Mouse (Mus musculus): ENCODE results near the gene Epha2.
A peak's percentile ranks its signal among the peaks of the same experiment; 100 is the strongest.

Gene Epha2

DNA sequence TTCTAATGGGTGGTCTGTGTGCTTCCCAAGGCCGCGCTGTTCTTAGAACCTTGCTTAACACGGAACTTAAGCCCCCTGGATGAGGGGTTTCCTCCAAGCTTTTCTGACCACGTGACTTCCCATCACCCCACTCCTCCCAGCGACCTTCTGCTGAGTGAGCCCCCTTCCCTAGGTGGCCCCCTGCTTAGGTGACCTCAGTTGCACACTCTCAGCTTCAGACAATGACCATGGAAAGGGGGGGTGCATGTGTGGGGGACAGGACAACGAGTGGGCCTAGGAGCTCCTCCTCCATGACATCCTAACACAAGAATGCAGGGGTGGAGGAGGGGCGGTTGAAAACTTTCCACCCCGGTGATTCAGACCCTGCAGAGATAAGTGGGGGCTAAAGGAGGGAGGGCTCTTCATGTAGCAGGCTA is 9.2 kb downstream of the Epha2 start:
- peaks cover 99% of the 10 kb centered on the region for H3K4me1 ChIP-seq (replicated peaks; ENCODE audit: low read depth, low read length)
- H3K27me3 ChIP-seq (ENCODE audit: insufficient read depth, low read length) = no peaks in the 10 kb centered on the region
- peaks cover 98% of the 10 kb centered on the region for H3K36me3 ChIP-seq (ENCODE audit: insufficient read depth, low read length)
- H3K9me3 ChIP-seq (ENCODE audit: low read length) = no peaks in the 10 kb centered on the region
- peak overlapping the region; percentile 46 for H3K4me3 ChIP-seq (replicated peaks; ENCODE audit: low read length)
- no peak for TF ChIP-seq CTCF (conservative IDR thresholded peaks at IDR 0.05; ENCODE audit: low read length)
- TF ChIP-seq POU5F1 (IDR thresholded peaks at IDR 0.05; ENCODE audit: borderline replicate concordance, low read length) = no peak
- no peak for TF ChIP-seq NANOG (IDR thresholded peaks at IDR 0.05; ENCODE audit: borderline replicate concordance, low read length)

DNA sequence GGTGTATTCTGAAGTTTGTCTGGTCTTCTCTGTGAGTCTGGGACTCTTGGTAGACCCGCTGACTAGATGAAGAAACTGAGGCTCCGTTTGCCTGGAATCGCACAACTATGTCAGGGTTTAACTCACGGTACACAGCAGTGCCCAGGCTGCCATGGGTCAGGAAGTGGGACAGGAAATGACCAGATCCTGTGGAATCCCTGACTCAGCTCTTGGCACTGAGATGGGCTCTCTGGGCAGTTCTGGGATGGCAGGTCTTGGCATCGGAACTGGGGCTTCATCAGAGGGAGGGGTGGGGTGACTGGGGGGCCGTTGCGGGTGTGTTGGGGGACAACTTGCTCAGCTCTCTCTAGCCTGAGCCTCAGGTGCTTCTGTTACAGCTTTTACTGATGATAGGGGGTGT is 10.0 kb downstream of the Epha2 start:
- Histone ChIP-seq H3K4me1 (replicated peaks; ENCODE audit: low read depth, low read length) (peaks cover 99% of the 10 kb centered on the region), H3K9me3 (ENCODE audit: low read length) (no peaks in the 10 kb centered on the region), H3K4me3 (replicated peaks; ENCODE audit: low read length) (peak overlapping the region; percentile 66), H3K27me3 (ENCODE audit: insufficient read depth, low read length) (no peaks in the 10 kb centered on the region), H3K36me3 (ENCODE audit: insufficient read depth, low read length) (peaks cover 98% of the 10 kb centered on the region)
- no peak for TF ChIP-seq NANOG (IDR thresholded peaks at IDR 0.05; ENCODE audit: borderline replicate concordance, low read length)
- TF ChIP-seq POU5F1 (IDR thresholded peaks at IDR 0.05; ENCODE audit: borderline replicate concordance, low read length) = no peak
- no peak for TF ChIP-seq CTCF (conservative IDR thresholded peaks at IDR 0.05; ENCODE audit: low read length)

DNA sequence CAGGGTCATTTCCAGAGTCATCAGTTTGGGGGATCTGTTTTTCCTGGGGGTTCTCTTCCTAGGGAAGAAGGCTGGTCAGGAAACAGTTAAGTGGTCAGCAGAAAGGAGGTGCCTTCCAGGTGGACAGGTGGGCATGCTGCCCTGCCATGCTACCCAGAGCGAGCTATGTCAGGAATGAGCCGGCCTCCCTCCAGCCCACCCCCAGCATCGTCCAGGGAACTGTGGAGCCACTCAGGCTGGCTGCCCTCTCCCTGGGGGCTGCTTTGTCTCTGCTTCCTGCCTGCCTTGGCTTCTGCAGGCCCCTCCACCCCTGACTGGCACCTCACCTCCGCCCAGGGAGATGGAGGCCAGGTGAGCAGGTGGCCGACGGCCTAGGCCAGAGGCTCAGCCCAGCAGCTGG is 10.5 kb downstream of the Epha2 start:
- Histone ChIP-seq H3K27me3 (ENCODE audit: insufficient read depth, low read length) (no peaks in the 10 kb centered on the region), H3K4me1 (replicated peaks; ENCODE audit: low read depth, low read length) (peaks cover 99% of the 10 kb centered on the region), H3K9me3 (ENCODE audit: low read length) (no peaks in the 10 kb centered on the region), H3K36me3 (ENCODE audit: insufficient read depth, low read length) (peaks cover 98% of the 10 kb centered on the region), H3K4me3 (replicated peaks; ENCODE audit: low read length) (peak overlapping the region; percentile 66)
- no peak for TF ChIP-seq NANOG (IDR thresholded peaks at IDR 0.05; ENCODE audit: borderline replicate concordance, low read length)
- TF ChIP-seq CTCF (conservative IDR thresholded peaks at IDR 0.05; ENCODE audit: low read length) = no peak
- TF ChIP-seq POU5F1 (IDR thresholded peaks at IDR 0.05; ENCODE audit: borderline replicate concordance, low read length) = no peak

DNA sequence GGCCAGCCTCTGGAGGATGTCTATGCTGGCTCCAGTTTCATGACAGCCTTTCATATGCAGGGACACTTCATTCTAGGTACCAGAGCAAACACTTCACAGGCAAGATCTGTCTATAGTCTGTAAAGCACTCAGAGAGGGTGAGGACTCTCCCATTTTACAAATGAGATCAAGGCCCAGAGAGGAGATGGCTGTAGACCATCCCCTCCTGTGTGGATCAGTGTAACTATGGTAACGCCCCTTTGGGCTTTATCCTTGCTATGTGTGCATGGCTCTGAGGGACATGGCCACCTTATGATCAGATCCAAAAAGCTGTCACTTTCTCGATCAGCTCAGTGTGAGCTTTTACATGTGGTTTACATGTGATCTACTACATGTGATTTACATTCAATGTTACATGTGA is 10.9 kb downstream of the Epha2 start:
- no peaks in the 10 kb centered on the region for H3K9me3 ChIP-seq (ENCODE audit: low read length)
- peaks cover 98% of the 10 kb centered on the region for H3K4me1 ChIP-seq (replicated peaks; ENCODE audit: low read depth, low read length)
- H3K27me3 ChIP-seq (ENCODE audit: insufficient read depth, low read length) = no peaks in the 10 kb centered on the region
- peaks cover 98% of the 10 kb centered on the region for H3K36me3 ChIP-seq (ENCODE audit: insufficient read depth, low read length)
- H3K4me3 ChIP-seq (replicated peaks; ENCODE audit: low read length) = peak overlapping the region; percentile 66
- TF ChIP-seq CTCF (conservative IDR thresholded peaks at IDR 0.05; ENCODE audit: low read length) (no peak), NANOG (IDR thresholded peaks at IDR 0.05; ENCODE audit: borderline replicate concordance, low read length) (no peak), POU5F1 (IDR thresholded peaks at IDR 0.05; ENCODE audit: borderline replicate concordance, low read length) (no peak)

DNA sequence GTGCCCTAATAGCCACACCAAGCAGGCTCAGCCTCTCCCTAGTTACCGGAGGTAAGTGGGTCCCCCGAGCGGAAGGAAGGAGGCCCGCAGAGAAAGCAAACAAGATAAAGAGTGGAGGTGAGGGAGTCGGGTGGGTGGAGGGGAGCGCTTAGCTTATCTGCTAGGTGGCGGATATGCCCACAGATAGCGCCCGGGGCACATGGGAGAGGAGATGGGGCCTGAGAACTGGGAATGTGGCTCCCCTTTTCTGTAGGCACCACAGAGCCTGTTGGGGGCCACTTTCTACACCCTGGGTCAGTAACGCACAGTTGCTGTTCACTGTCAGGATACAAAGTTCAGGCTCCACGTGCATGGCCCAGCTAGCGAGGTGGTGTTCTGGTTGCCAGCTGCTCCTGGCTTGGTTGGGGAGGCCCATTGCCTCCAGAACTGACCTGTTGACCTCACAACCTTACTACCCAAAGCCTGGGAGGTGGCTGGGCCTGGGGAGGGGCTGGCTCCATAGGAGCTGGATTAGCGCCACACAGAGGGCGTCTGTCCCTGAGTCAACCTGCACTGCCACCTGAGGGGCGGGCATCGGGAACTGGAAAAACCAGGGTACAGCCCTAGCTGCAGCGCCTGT is 11.6 kb downstream of the Epha2 start:
- TF ChIP-seq CTCF (conservative IDR thresholded peaks at IDR 0.05; ENCODE audit: low read length) (no peak), NANOG (IDR thresholded peaks at IDR 0.05; ENCODE audit: borderline replicate concordance, low read length) (no peak), POU5F1 (IDR thresholded peaks at IDR 0.05; ENCODE audit: borderline replicate concordance, low read length) (no peak)
- peaks cover 99% of the 10 kb centered on the region for H3K36me3 ChIP-seq (ENCODE audit: insufficient read depth, low read length)
- H3K4me3 ChIP-seq (replicated peaks; ENCODE audit: low read length) = peak overlapping the region; percentile 66
- H3K4me1 ChIP-seq (replicated peaks; ENCODE audit: low read depth, low read length) = peaks cover 98% of the 10 kb centered on the region
- H3K9me3 ChIP-seq (ENCODE audit: low read length) = no peaks in the 10 kb centered on the region
- H3K27me3 ChIP-seq (ENCODE audit: insufficient read depth, low read length) = no peaks in the 10 kb centered on the region

DNA sequence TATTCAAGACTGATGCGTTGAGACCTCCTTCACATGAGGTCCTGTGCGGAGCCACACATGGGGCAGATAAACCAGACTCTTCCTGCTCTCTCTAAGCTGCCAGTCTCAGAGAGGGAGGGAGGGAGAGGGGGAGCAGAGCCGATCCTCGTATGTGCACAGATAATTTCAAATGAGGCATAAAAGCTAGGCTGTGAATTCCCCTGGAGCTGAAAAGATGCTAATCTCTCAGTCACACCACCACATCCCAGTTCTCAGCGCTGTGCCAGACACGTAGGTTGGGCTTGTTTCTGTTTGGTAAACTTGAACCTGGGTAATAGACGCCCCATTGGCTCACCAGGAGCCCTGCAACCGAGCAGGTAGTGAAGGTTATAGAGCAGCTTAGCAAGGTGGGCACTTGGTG is 12.4 kb downstream of the Epha2 start:
- Histone ChIP-seq H3K36me3 (ENCODE audit: insufficient read depth, low read length) (peaks cover 99% of the 10 kb centered on the region), H3K27me3 (ENCODE audit: insufficient read depth, low read length) (no peaks in the 10 kb centered on the region), H3K9me3 (ENCODE audit: low read length) (no peaks in the 10 kb centered on the region), H3K4me1 (replicated peaks; ENCODE audit: low read depth, low read length) (peaks cover 97% of the 10 kb centered on the region), H3K4me3 (replicated peaks; ENCODE audit: low read length) (peak overlapping the region; percentile 66)
- TF ChIP-seq CTCF (conservative IDR thresholded peaks at IDR 0.05; ENCODE audit: low read length) (no peak), NANOG (IDR thresholded peaks at IDR 0.05; ENCODE audit: borderline replicate concordance, low read length) (no peak), POU5F1 (IDR thresholded peaks at IDR 0.05; ENCODE audit: borderline replicate concordance, low read length) (no peak)

DNA sequence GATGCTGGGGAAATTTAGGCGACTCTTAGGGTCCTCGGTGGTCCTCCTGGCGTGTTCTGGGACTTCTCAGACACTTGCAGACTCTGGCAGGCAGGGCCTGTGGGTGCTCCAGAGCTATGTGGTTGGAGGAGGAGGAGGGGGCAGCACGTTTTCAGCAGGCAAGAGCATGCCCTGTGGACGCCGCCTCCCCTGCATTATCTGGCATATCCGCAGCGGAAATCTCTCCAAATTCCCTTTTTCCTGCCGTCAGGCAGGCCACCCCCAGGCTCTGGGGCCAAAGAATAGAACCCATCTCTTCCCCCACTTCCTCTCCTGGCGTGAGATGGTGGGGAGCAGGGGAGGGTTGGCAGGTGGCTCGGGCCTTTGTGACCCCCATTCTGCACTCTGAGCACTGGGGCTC is 12.9 kb downstream of the Epha2 start:
- H3K36me3 ChIP-seq (ENCODE audit: insufficient read depth, low read length) = peaks cover 99% of the 10 kb centered on the region
- TF ChIP-seq CTCF (conservative IDR thresholded peaks at IDR 0.05; ENCODE audit: low read length) = no peak
- TF ChIP-seq NANOG (IDR thresholded peaks at IDR 0.05; ENCODE audit: borderline replicate concordance, low read length) = no peak
- TF ChIP-seq POU5F1 (IDR thresholded peaks at IDR 0.05; ENCODE audit: borderline replicate concordance, low read length) = no peak
- H3K27me3 ChIP-seq (ENCODE audit: insufficient read depth, low read length) = no peaks in the 10 kb centered on the region
- no peaks in the 10 kb centered on the region for H3K9me3 ChIP-seq (ENCODE audit: low read length)
- peak overlapping the region; percentile 66 for H3K4me3 ChIP-seq (replicated peaks; ENCODE audit: low read length)
- H3K4me1 ChIP-seq (replicated peaks; ENCODE audit: low read depth, low read length) = peaks cover 97% of the 10 kb centered on the region

DNA sequence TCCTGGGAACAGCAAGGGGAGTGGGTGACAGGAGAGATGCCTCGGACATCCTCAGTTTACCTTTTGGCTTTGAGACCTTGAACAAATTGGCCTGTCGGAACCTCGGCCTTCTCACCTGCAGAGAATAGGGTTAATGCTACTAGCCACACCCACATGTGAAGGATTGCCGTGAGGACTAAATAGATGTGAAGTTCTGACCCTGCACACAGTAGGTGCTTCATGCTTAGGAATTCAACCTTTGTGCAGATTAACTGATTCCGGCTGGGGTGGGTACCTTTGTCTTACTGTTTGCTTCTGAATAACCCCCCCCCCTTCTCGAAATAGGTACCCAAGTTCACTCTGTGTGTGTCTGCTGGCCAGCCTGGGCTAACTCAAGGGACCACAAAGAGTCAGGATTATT is 13.7 kb downstream of the Epha2 start:
- peaks cover 96% of the 10 kb centered on the region for H3K4me1 ChIP-seq (replicated peaks; ENCODE audit: low read depth, low read length)
- H3K27me3 ChIP-seq (ENCODE audit: insufficient read depth, low read length) = no peaks in the 10 kb centered on the region
- TF ChIP-seq POU5F1 (IDR thresholded peaks at IDR 0.05; ENCODE audit: borderline replicate concordance, low read length) (no peak), CTCF (conservative IDR thresholded peaks at IDR 0.05; ENCODE audit: low read length) (no peak)
- H3K36me3 ChIP-seq (ENCODE audit: insufficient read depth, low read length) = peaks cover 99% of the 10 kb centered on the region
- H3K4me3 ChIP-seq (replicated peaks; ENCODE audit: low read length) = peak overlapping the region; percentile 66
- no peaks in the 10 kb centered on the region for H3K9me3 ChIP-seq (ENCODE audit: low read length)

DNA sequence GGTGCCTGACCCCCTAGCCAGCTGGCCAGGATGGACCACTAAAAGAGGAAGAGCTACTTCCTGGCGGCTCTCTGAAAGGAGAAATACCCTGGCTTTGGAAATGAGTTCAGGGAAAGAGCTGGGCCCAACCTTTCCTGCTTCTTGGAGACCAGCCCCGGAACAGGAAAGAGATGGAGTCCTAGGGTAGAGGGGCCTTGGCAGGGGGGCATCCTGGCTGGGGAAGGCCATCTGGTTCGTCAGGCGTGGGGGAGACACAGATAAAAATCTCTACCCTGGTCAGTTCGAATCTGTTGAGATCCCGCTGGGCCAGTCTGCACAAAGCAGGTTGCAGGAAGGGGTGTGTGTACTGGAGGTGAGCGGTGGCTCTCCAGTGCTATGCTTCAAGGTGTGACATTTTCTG is 15.0 kb downstream of the Epha2 start:
- no peaks in the 10 kb centered on the region for H3K9me3 ChIP-seq (ENCODE audit: low read length)
- H3K36me3 ChIP-seq (ENCODE audit: insufficient read depth, low read length) = peaks cover 99% of the 10 kb centered on the region
- TF ChIP-seq POU5F1 (IDR thresholded peaks at IDR 0.05; ENCODE audit: borderline replicate concordance, low read length) (no peak), NANOG (IDR thresholded peaks at IDR 0.05; ENCODE audit: borderline replicate concordance, low read length) (no peak), CTCF (conservative IDR thresholded peaks at IDR 0.05; ENCODE audit: low read length) (no peak)
- peaks cover 93% of the 10 kb centered on the region for H3K4me1 ChIP-seq (replicated peaks; ENCODE audit: low read depth, low read length)
- peak overlapping the region; percentile 66; the same call in 1 of the 2 replicates for H3K4me3 ChIP-seq (replicated peaks; ENCODE audit: low read length)
- no peaks in the 10 kb centered on the region for H3K27me3 ChIP-seq (ENCODE audit: insufficient read depth, low read length)
